Mouse (Mus musculus): ENCODE results near the gene Rps11.

DNA sequence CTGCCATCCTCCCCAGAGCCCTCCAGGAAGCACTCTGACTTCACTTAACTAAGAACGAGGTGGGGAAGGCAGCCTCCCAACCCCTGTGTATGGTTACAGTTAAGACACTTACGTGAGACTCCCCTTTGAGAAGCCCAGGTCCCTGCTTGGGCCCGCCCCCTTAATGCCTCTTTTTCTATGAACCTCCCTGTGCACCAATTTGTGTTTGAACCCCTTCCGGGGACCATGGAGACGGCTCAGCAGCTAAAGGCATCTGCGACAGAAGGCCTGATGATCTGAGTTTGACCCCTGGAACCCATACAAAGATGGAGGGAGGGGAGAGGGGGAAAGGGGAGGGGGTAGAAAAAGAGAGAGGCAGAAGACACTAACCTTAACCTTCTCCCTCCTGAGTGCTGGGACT lies 17.8 kb downstream of the Rps11 start:
- TF ChIP-seq CTCF (IDR thresholded peaks at IDR 0.05; ENCODE audit: low read depth, low read length) (no peak), POLR2A (IDR thresholded peaks at IDR 0.05; ENCODE audit: borderline replicate concordance, low read depth, low read length) (no peak)

All from bone marrow macrophage, adult 2 months (primary cell).